Mouse (Mus musculus) neutrophil, adult 5-6 weeks (primary cell): ENCODE measurements around the gene Spata46. TPM values are rescaled to one million over a fixed set of nuclear protein-coding genes. Genes with fewer than 3 reads are reported as not detected.

Experiments used
- ATAC-seq: fragments of 151-379, 151-347 bp; 2 replicates; pipeline ENCODE4 v1.8.0; 2017; ENCODE audit warnings: mild to moderate bottlenecking, moderate TSS enrichment; ENCODE audit not compliant: insufficient number of reproducible peaks, poor library complexity, low FRiP score, severe bottlenecking; ENCODE audit errors: extremely low read depth
- total RNA-seq: library from RNA; stranded (forward); fragments of 200-1000 nt; gene quantifications from 2 replicates; pipeline ENCODE4 v1.2.3, GENCODE M21; 2017

Gene Spata46
- total RNA-seq, 1 experiment from 2014 or later: not detected

GRCm38 (mm10) chr1:170331926-170332325, 23.3 kb downstream of the Spata46 start:
- no peak for ATAC-seq

- no peak for ATAC-seq
Observed at GRCm38 (mm10) chr1:170332775-170333174, 24.2 kb downstream of the Spata46 start.

- no peak for ATAC-seq
Observed at GRCm38 (mm10) chr1:170339943-170340342, 31.3 kb downstream of the Spata46 start.

GRCm38 (mm10) chr1:170343081-170343480, 34.5 kb downstream of the Spata46 start:
- ATAC-seq: no peak

- ATAC-seq: no peak
Observed at GRCm38 (mm10) chr1:170343906-170344305, 35.3 kb downstream of the Spata46 start.

- no peak for ATAC-seq
Observed at GRCm38 (mm10) chr1:170346266-170346665, 37.7 kb downstream of the Spata46 start.

GRCm38 (mm10) chr1:170351080-170351479, 42.5 kb downstream of the Spata46 start:
- no peak for ATAC-seq

- ATAC-seq: no peak
Observed at GRCm38 (mm10) chr1:170353335-170353734, 44.7 kb downstream of the Spata46 start.

- no peak for ATAC-seq
Observed at GRCm38 (mm10) chr1:170360183-170360915, 51.7 kb downstream of the Spata46 start.

Other genes with a start within 250 kb of the Spata46 start
- gene Ddr2, start 198.0 kb upstream of the Spata46 start, total RNA-seq: not detected in 2 replicates
- gene Uap1, start 133.8 kb upstream of the Spata46 start, total RNA-seq: 44.3 and 62.6 TPM in 2 replicates
- gene Uhmk1, start 93.4 kb upstream of the Spata46 start, total RNA-seq: 64.7 and 69.0 TPM in 2 replicates
- not detected in 2 replicates for gene Sh2d1b2, start 76.1 kb upstream of the Spata46 start, total RNA-seq
- 2.0 TPM in 2 replicates for gene Sh2d1b1, start 31.5 kb upstream of the Spata46 start, total RNA-seq
- 2.7 and 2.8 TPM in 2 replicates for gene Gm7694, start 2.5 kb upstream of the Spata46 start, total RNA-seq